Mouse (Mus musculus): ENCODE measurements at regions not wholly inside any gene's neighbourhood (a gene's known extent, or its start where the extent isn't known, plus 50 kb on each side); places are given as distances from the start of the nearest gene placed in this dataset.

DNA sequence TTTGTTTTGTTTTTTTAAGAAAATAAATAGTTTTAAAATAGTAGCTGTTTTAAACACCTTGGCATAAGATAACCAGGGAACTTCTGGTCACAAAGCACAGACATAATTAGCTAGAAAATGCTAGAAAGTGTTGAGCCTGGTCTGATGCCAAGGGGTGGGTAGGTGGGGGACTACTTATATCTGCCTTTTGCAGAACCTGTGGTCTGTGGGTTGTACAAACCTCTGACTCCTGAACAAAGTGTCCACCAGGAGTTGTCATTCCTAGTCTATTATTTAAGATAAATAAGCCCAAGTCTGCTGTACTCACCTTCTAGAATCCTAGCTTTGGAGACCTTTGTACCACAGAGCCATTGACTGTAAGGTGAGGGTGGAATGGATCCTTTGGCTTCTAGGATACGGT is 191.9 kb upstream of the Ccdc122 start:
- DNase-seq (ENCODE audit: extremely low spot score in 1 of 2, low spot score in 2 of 2): no peak
- intact Hi-C loops (cut with DNase I): no loop called here

DNA sequence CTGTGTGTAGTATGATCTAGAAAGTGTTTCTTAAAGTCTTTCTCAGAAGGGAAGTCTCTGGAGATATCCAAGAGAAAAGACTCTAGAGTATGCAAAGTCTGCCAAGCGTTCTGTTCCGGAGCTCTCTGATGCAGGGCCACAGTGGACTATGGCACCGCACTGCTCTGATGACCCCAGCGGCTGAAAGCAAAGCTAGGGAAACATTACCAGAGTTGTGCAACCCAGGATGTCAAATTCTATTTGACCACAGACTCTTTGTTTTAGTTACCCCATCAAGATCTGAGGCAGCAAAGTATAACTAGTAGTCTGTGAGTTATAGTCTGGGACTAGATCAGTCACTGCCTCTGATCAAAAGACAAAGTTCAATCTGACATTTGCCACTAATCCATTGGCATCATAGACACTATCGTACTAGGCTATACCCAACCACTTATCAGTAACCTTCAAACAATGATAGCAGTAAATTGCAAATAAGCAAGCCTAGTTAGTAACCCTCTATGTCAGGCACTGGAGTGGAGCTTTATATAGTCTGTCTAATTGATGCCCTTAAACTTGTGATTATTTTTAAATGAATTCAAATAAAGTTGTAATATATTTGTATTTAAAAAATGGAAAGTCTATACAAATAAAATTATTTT is 198.9 kb upstream of the Ccdc122 start:
- DNase-seq (ENCODE audit: extremely low spot score in 1 of 2, low spot score in 2 of 2): no peak
- intact Hi-C loops (cut with DNase I): loop anchor here (5.0 kb wide), 1 partner anchor 35 kb away; no protein-coding TSS in a partner anchor

DNA sequence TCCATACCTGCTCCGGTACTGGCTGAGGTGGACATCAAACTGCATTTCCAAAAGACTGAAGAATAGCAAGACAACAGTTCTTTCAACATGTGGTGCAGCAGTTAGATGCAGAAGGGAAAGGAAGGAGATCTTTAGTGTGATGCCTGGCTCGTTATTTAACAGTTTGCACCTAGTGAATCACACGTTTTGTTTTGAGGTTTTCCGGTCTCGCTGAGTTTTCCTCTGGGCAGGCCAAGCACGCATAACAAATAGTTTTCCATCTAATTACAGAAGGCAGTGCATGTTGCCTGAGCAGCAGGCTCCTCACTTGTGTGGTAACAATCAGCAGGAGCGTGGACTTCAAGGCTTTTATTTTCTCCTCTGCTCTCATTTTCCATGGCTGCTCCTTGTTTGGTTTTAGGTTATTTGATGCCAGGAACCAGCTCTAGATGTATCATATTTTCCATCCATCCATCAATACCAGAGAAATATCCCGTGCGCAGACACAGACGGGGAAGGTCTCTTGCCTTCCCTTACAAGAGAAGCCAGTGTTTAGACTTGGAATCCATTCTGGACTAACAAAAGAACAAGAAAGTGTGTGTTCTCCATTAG is 199.6 kb upstream of the Ccdc122 start:
- intact Hi-C loops (cut with DNase I): loop anchor here (5.0 kb wide), 1 partner anchor 35 kb away; no protein-coding TSS in a partner anchor
- no peak for DNase-seq (ENCODE audit: extremely low spot score in 1 of 2, low spot score in 2 of 2)

DNA sequence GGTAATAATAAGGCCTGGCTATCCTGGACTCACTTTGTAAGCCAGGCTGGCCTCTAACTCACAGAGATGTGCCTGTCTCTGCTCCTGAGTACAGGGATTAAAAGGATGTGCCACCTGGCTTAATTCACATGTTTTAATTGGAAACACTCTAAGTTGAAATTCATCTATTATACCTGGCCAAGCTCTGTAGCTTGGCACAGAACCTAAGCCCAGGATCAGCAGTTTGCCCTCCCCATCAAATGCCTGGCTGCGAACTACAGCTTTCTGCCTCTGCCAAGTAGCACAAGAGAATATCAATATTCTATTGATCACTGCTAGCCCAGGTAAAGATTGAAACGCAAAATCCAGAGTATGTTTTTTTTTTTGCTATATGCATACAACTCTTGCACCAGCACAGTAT is 200.3 kb upstream of the Ccdc122 start:
- intact Hi-C loops (cut with DNase I): loop anchor here (5.0 kb wide), 1 partner anchor 36 kb away; no protein-coding TSS in a partner anchor
- no peak for DNase-seq (ENCODE audit: extremely low spot score in 1 of 2, low spot score in 2 of 2)

DNA sequence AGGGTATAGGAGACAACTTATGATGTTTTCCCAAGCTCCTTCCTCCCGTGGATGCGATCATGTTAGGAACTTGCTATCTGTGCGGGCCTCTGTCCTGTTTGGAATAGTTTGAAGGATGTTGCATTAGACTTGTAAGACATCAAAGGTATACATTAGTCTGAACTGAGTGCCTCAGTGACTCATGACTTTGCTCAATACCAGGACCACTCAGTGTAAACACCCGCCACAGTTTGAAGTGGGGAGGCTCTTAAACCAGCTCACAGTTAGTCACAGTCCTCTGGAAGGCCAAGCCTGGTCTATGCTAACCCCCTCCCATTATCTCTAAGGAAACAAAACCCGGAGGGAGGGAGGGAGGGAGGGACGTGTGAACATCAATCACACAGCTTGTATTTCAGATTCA is 202.5 kb upstream of the Ccdc122 start:
- DNase-seq (ENCODE audit: extremely low spot score in 1 of 2, low spot score in 2 of 2): no peak
- intact Hi-C loops (cut with DNase I): no loop called here

DNA sequence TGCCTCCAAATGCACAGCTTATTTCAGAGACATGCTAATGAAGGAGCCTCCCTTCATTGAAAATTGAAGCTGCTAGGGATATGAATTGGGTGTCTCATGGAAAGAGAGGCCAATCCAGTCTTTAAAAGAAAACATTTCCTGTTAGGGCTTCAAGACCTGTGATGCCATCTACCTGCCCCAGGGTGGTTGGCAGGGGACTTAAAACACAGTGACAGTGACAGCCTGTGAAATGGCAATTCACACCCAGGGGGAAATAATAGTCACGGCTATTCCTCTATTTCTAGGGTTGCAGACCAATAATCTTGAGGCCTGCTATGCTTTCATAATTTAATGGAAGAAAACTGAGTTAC is 207.4 kb upstream of the Ccdc122 start:
- intact Hi-C loops (cut with DNase I): no loop called here
- no peak for DNase-seq (ENCODE audit: extremely low spot score in 1 of 2, low spot score in 2 of 2)

DNA sequence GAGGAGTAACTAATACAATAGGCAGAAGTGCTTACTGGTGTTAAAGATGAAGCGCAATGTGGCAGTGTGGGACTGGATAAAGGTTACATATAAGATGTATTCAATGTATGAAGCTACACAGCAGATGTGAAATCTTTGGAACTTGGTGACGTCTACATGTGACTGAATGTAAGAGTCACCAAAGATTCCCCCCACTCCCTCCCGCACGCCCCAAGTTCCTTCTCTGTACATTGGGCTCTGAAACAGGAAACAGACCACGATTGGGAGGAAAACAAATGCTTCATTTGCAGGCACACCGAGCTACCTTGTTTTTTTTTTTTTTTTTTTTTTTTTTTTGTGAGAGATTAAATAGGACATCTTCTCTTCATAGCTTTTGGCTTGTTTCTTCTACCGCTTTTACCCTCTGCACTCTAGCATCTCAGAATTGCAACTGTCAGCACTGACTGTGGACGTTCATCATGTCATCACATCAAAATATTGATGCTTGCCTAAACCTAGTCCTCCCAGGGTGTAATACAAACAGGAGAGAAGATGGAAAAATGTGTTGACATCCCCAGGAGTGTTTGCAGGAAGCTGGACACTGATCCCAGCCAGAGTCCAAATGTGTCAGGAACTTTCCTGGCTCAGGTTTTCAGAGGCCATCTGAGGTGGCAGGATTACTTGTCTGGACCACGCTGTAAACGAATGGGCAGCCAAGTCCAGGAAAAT is 208.0 kb upstream of the Ccdc122 start:
- DNase-seq (ENCODE audit: extremely low spot score in 1 of 2, low spot score in 2 of 2): no peak
- intact Hi-C loops (cut with DNase I): no loop called here

DNA sequence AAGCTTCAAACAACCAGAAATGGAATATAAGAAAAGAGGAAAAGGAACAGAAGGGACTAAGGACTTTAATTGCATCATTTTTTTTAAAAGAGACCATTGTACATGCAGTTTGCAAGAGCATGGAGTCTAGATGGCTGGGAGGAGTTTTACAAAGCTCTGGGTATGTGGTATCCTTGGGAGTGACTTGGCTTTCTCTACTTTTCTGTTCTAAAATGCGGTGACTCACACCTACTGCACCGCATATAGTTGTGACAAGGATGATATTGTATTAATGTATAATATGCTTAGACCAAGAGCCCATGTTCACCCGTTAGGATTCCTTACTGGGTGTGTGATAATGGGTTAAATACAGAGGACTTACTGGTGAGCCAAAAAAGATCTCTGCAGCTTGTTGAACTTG is 212.5 kb upstream of the Ccdc122 start:
- intact Hi-C loops (cut with DNase I): no loop called here
- no peak for DNase-seq (ENCODE audit: extremely low spot score in 1 of 2, low spot score in 2 of 2)

DNA sequence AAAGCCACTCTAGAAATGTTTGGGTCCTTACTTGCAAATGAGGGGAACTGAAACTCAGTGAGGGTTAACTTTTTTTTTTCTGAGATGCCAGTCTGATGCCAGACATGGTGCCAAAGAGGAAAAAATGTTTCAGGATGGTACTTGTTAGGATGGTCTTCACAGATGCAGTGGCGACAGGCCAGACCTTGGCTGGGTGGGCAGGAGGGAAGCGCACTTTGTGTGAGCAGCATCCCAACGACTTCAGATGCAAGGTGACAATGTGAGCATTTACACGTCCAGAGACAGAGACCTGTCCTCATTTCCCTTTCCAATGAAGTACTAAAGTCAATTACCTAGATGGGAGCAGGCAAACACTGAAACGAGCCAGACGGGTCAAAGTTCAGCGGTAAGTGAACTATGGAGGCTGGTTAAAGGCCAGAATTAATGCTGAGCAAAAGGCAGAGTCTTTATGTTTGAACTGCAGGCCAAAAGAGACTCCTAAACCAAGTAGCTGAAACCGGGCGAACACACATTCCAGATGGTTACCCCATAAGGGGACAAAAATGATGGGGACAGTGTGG is 213.7 kb upstream of the Ccdc122 start:
- intact Hi-C loops (cut with DNase I): no loop called here
- DNase-seq (ENCODE audit: extremely low spot score in 1 of 2, low spot score in 2 of 2): no peak

DNA sequence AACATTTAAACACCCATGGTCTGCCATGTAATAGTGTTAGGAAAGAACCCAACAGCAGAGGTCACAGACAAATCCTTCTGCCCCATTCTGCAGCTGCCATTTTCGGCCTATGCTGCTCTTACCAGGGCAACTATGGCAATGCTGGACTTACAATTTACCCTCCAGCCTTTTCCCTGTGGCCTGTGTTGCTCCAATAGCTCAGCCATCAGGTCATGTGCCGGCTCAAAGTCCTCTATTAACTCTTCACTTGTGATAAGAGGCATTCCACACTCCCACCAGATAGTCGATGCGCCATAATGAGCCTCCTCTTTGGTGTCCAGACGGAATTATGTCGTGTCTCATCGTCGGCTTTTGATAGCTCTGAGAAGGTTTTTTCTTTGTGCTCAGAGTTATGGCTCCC is 214.7 kb upstream of the Ccdc122 start:
- intact Hi-C loops (cut with DNase I): no loop called here
- no peak for DNase-seq (ENCODE audit: extremely low spot score in 1 of 2, low spot score in 2 of 2)

DNA sequence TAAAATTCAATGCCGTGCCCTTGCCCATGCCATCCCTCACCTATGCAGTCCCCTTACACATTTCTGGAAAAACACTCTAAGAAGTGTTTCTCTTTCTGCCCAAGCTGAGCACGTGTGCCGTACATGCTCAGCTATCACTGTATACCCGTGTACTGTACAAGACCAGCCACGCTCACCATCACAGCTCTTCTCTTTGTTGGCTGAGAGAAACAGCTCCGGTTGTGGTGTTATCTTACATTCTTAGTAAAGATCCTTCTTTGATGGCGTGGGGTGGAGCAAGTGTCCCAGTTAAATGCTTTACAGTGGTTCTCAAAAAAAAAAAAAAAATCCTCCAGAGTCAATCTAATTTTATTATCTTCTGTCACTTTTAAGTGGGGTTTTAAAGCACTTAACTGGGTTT is 215.1 kb upstream of the Ccdc122 start:
- DNase-seq (ENCODE audit: extremely low spot score in 1 of 2, low spot score in 2 of 2): no peak
- intact Hi-C loops (cut with DNase I): no loop called here

DNA sequence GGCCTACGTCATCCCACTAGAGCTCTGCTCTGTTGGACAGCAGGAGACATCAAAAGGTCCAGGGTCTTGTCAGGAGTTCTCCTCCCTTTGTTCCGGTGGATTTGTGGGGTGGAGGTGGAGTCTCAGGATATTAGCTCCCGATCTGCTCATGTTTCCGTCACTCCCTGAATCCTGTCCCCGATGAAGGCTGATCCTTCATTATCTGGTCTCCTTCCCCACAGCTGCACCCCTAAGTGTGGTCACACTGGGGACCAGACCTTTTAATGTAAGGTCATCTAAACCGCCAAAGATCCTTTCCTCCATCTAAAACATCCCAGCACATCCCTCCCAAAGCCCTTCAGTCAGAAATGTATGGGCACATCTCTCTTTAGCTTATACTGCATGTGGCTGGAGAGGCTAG is 215.6 kb upstream of the Ccdc122 start:
- intact Hi-C loops (cut with DNase I): no loop called here
- no peak for DNase-seq (ENCODE audit: extremely low spot score in 1 of 2, low spot score in 2 of 2)

DNA sequence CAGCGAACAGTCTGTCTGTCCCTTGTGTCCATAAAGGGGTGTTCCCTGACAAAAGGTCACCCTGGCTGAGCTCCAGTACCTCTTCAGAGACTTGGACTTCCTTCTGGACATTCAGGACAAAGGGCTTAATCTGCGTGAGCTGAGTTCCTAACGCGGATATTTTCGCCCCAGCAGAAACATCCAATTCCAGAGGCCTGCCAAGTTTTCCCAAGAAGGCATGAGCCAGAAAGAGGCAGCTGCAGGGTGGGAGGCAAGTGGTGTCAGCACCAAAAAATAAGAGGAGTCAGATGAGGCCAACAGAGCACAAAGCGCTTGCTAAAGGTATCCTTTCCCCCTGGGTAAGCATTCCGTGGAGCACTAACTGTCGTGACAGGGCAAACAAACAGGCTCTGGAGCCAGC is 216.9 kb upstream of the Ccdc122 start:
- intact Hi-C loops (cut with DNase I): no loop called here
- DNase-seq (ENCODE audit: extremely low spot score in 1 of 2, low spot score in 2 of 2): peak; percentile 83 to 89

DNA sequence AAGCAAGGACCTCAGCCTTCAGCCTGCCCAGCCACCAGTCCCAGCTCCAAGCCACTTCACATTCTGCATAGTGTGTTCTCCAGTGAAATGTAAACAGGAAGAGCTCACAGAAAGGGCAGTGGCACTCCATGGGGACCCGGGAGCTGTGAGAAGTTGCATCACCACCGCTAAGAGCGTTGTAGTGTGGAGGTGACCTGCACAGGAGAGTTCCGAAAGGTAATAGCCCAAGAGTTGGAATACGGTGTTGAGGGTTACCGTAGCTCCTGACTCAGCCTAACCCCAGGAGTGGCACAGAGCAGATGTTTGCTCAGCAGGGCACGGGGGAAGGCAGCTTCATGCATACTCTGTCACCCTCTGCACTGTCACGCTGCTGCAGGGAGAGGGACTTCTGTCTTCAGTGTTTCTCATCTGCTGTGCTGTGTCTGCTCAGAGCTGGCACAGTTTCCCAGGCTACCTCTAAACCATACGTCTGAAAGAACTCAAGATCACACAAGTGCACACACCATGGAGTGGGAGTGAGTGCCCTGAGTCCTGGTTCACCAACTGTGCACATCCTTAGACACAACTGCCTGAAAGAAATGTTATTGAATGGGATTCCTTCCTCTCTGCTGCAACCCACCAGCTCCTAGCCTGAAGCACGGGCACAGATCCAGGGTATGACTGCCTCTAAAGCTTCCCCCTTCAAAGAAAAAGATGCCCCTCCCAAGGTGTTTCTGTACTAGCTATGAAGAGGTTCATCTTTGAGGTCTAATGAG is 218.1 kb upstream of the Ccdc122 start:
- intact Hi-C loops (cut with DNase I): no loop called here
- DNase-seq (ENCODE audit: extremely low spot score in 1 of 2, low spot score in 2 of 2): peak in 1 of 2 experiments; percentile 73

DNA sequence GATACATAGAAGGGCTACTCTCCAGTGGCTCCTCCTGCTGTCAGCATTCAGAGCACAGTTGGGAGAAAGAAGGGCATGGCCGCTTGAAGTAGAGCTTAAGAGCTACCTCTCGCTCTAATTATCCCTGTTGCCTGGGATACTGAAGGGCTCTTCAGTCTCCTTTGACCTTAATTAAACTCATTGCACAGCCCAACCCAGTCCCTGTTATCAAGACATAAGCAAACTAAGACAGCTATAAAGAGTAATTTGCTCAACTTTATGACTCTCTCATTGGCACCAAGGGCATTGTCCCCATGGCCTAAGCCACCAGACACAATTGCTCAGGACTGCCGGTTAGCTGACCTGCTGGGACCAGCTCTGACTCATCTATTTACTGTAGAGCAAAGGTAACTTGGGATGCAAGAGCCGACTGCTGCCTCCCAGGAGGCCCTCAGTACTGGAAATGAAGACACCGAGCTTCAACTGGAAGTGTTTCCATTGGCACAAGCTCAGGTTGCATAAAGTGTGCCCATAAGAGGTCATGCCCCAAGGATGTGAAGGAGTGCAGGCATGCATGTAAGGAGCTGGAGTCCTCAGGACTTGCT is 219.3 kb upstream of the Ccdc122 start:
- DNase-seq (ENCODE audit: extremely low spot score in 1 of 2, low spot score in 2 of 2): no peak
- intact Hi-C loops (cut with DNase I): no loop called here

DNA sequence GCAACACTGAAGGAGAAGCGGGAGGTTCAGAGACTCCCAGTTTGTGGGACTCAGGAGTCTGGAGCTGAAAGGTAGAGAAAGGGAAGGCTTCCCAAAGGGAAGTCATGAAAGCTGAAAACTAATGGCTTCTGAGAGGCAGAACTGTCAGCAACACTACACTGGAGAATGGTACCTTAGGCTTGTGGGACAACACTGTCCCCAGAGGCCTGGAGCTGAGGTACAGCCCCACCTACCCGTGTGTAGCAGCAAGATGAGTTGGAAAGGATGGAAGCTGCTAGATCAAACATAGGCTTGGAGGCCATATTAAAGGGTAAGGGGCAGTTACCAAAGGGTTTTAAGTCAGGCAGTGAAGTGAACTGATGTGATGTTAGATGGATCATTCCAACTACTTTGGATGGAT is 219.9 kb upstream of the Ccdc122 start:
- no peak for DNase-seq (ENCODE audit: extremely low spot score in 1 of 2, low spot score in 2 of 2)
- intact Hi-C loops (cut with DNase I): no loop called here

DNA sequence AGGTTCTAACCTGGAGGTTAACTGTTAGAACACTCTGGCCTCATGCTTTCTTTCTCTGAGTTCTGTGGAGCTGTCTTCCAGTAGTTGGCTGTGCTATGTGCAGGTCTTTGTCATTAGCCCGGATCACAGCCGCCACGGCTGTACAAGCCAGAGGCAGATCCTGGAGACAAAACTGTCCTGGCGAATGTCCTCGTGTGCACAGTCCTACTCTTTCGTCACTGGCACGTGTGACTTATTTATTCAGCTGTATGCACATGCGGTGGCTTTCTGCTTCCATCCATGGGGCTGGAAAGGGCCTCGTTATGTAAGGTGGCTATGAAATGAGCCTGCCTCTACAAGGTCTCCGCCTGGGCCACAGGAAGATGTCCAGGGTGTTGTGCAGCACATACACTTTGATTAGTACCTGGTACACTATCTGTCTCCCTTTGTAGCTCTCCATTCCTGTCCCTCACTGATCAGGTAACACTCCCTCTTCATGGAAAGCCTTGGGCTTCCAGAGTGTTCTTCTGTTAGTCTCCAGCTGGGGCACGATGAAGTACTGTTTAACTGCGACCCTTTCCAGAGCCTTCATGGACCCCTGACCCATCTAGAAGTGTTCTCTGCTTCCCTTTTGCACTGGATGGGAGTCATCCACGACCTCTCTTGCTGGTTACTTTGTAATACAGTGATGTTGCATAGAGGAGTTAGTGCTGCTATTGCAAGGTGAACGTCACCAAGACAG is 224.3 kb upstream of the Ccdc122 start:
- intact Hi-C loops (cut with DNase I): no loop called here

DNA sequence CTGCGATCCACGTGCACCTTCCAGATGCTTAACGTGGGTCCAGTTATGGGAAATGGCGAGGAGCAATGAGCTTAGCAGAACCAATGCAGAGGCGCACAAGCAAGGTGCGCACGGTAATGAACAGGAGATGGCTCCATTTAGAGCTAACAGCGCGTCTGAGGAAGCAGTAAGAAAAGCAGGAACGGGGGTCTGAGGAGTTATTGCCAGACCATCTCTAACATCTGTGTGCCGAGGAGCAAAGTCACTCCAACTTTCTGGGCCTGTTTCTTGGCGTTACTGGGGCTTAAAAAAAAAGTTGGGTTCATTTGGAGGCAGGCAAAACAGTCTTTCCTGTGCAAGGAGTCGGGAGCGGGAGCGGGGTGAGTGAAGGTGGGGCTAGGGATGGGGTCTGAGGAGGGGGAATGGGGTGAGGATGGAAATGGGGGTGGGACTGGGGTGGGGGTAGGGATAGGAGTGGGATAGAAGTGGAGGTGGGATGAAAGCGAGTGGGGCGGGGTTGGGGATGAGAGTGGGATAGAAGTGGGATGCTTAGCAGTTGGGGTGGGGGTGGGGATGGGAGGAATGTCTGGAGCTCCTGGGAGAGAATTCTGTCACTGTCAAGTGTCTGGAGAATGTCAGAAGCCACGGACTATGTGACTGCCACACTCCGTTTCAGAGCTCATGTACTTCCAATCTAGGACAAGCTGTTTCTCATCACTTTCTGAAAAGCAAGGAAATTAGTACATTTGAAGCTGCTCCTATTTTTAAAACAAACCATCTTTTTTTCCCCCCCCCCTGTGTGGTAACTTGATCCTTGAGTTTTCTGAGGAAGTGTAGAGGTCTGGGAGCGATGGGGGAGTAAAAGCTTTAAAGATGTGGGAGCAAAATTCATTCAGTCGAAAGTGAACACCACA is 225.6 kb upstream of the Ccdc122 start:
- intact Hi-C loops (cut with DNase I): no loop called here
- DNase-seq (ENCODE audit: extremely low spot score in 1 of 2, low spot score in 2 of 2): no peak

More for the DNA sequence above, 224.3 kb upstream of the Ccdc122 start:
- DNase-seq (ENCODE audit: extremely low spot score in 1 of 2, low spot score in 2 of 2): no peak
